Mouse (Mus musculus) cerebellum, adult 2 months (tissue): ENCODE results near the gene Lin7a.

Source experiments
- CTCF ChIP-seq: fragments of 200-500 bp; IDR thresholded peaks from 2 replicates; pipeline ENCODE4 v1.5.1; 2011; ENCODE audit warnings: low read depth, mild to moderate bottlenecking, control low read depth, low read length, moderate library complexity, borderline replicate concordance; ENCODE audit not compliant: insufficient read depth
- POLR2A ChIP-seq: fragments of 200-500 bp; IDR thresholded peaks from 2 replicates; pipeline ENCODE4 v1.6.1; 2011; ENCODE audit warnings: low read length, control low read depth, borderline replicate concordance; ENCODE audit not compliant: insufficient read depth

- TF ChIP-seq CTCF: no peak
- no peak for TF ChIP-seq POLR2A
These were observed 28.6 kb upstream of the Lin7a start for GRCm38 (mm10) chr10:107242696-107243400.
